Mouse (Mus musculus) lung, embryonic 16.5 days (tissue): ENCODE data around the gene Sumf1. TPM values are rescaled to one million over a fixed set of nuclear protein-coding genes. Genes with fewer than 3 reads are reported as not detected.

Experiments used
- ATAC-seq: fragments of 200-750 bp; cut with Nextera tagmentation; 2 replicates; pipeline ENCODE4 v1.8.0; 2017; ENCODE audit warnings: low read depth, mild to moderate bottlenecking, moderate library complexity
- H3K27ac ChIP-seq: fragments of 300-500 bp; sonication (generic); 2 replicates; pipeline ENCODE4 v1.5.1; 2014; ENCODE audit warnings: mild to moderate bottlenecking, control low read depth, low read length
- H3K27me3 ChIP-seq: fragments of 300-500 bp; sonication (generic); 2 replicates; pipeline ENCODE4 v1.6.1; 2014; ENCODE audit warnings: low read depth, low read length, mixed read lengths; ENCODE audit not compliant: control insufficient read depth, insufficient read depth
- H3K36me3 ChIP-seq: fragments of 300-500 bp; sonication (generic); 2 replicates; pipeline ENCODE4 v1.6.1; 2014; ENCODE audit warnings: low read length; ENCODE audit not compliant: control insufficient read depth, insufficient read depth
- H3K4me1 ChIP-seq: fragments of 300-500 bp; sonication (generic); replicated peaks from 2 replicates; pipeline ENCODE4 v1.6.1; 2014; ENCODE audit warnings: low read length, mixed read lengths; ENCODE audit not compliant: control insufficient read depth, insufficient read depth
- H3K4me2 ChIP-seq: fragments of 300-500 bp; sonication (generic); 2 replicates; pipeline ENCODE4 v1.6.1; 2014; ENCODE audit warnings: low read depth, low read length, control low read depth
- H3K4me3 ChIP-seq: fragments of 300-500 bp; sonication (generic); 2 replicates; pipeline ENCODE4 v1.5.1; 2014; ENCODE audit warnings: mild to moderate bottlenecking, low read length, control low read depth
- H3K9ac ChIP-seq: fragments of 300-500 bp; sonication (generic); 2 replicates; pipeline ENCODE4 v1.6.1; 2014; ENCODE audit warnings: low read length, control low read depth
- H3K9me3 ChIP-seq: fragments of 300-500 bp; sonication (generic); 2 replicates; pipeline ENCODE4 v1.6.1; 2016; ENCODE audit warnings: low read length; ENCODE audit not compliant: control insufficient read depth
- WGBS: fragments of 180-500 bp; shearing (Covaris S2); extraction: QIAGEN DNeasy Blood & Tissue Kit; methylation state at CpG from one replicate; pipeline ENCODE4 v1.1.7; 2014; 5-methylcytosine and 5-hydroxymethylcytosine counted together
- polyA plus RNA-seq: library from polyadenylated mRNA; unstranded; fragments of >200 nt; fragmentation: Nextera tagmentation; extraction: Ambion mirVana; gene quantifications from 2 replicates; pipeline ENCODE4 v1.2.1, GENCODE M21; 2015

The Sumf1 gene
- polyA plus RNA-seq, 1 experiment from 2014 or later = 26.7 TPM

GRCm38 (mm10) chr6:108095445-108095844 is 89.9 kb downstream of the Sumf1 start:
- Histone ChIP-seq H3K4me2 (no peak overlapping the region), H3K4me1 (no peaks in the 10 kb centered on the region), H3K9ac (no peak overlapping the region), H3K27me3 (no peaks in the 10 kb centered on the region), H3K36me3 (no peaks in the 10 kb centered on the region), H3K27ac (no peak overlapping the region), H3K4me3 (no peak overlapping the region), H3K9me3 (no peaks in the 10 kb centered on the region)
- ATAC-seq = no peak
- WGBS = 84% methylated on average over 5 of the region's 5 CpGs

- H3K27me3 ChIP-seq = no peaks in the 10 kb centered on the region
- WGBS = 75% methylated on average over 3 of the region's 3 CpGs
- H3K9ac ChIP-seq = no peak overlapping the region
- no peaks in the 10 kb centered on the region for H3K4me1 ChIP-seq
- H3K27ac ChIP-seq = no peak overlapping the region
- no peak overlapping the region for H3K4me2 ChIP-seq
- H3K4me3 ChIP-seq = no peak overlapping the region
- no peak for ATAC-seq
- no peaks in the 10 kb centered on the region for H3K36me3 ChIP-seq
- H3K9me3 ChIP-seq = no peaks in the 10 kb centered on the region
Observed at GRCm38 (mm10) chr6:108093449-108093848, 91.9 kb downstream of the Sumf1 start.

GRCm38 (mm10) chr6:108092646-108093045 is 92.7 kb downstream of the Sumf1 start:
- Histone ChIP-seq H3K4me1 (no peaks in the 10 kb centered on the region), H3K27me3 (no peaks in the 10 kb centered on the region), H3K9ac (no peak overlapping the region), H3K27ac (no peak overlapping the region), H3K4me2 (no peak overlapping the region), H3K9me3 (no peaks in the 10 kb centered on the region), H3K4me3 (no peak overlapping the region), H3K36me3 (no peaks in the 10 kb centered on the region)
- WGBS = 84% methylated on average over 3 of the region's 3 CpGs
- no peak for ATAC-seq

GRCm38 (mm10) chr6:108091296-108091695 is 94.1 kb downstream of the Sumf1 start:
- Histone ChIP-seq H3K27me3 (no peaks in the 10 kb centered on the region), H3K9ac (no peak overlapping the region), H3K27ac (no peak overlapping the region), H3K4me3 (no peak overlapping the region), H3K4me2 (no peak overlapping the region), H3K4me1 (no peaks in the 10 kb centered on the region), H3K36me3 (no peaks in the 10 kb centered on the region), H3K9me3 (no peaks in the 10 kb centered on the region)
- no peak for ATAC-seq
- WGBS = 42% methylated on average over 1 of the region's 1 CpGs

GRCm38 (mm10) chr6:108075857-108076256 is 109.5 kb downstream of the Sumf1 start:
- H3K27me3 ChIP-seq = no peaks in the 10 kb centered on the region
- no peaks in the 10 kb centered on the region for H3K9me3 ChIP-seq
- H3K27ac ChIP-seq = no peak overlapping the region
- peaks cover 11% of the 10 kb centered on the region; the same call in 1 of the 2 replicates for H3K36me3 ChIP-seq
- no peak for ATAC-seq
- no peak overlapping the region for H3K4me3 ChIP-seq
- no peak overlapping the region for H3K4me2 ChIP-seq
- H3K4me1 ChIP-seq = no peaks in the 10 kb centered on the region
- no peak overlapping the region for H3K9ac ChIP-seq
- WGBS = 92% methylated on average over 7 of the region's 7 CpGs

- 79% methylated on average over 10 of the region's 10 CpGs for WGBS
Observed at GRCm38 (mm10) chr6:108074624-108075023, 110.8 kb downstream of the Sumf1 start.

GRCm38 (mm10) chr6:108073931-108074330 is 111.5 kb downstream of the Sumf1 start:
- Histone ChIP-seq H3K36me3 (peaks cover 11% of the 10 kb centered on the region; the same call in 1 of the 2 replicates), H3K27ac (no peak overlapping the region), H3K4me2 (no peak overlapping the region), H3K27me3 (no peaks in the 10 kb centered on the region), H3K9ac (no peak overlapping the region), H3K9me3 (no peaks in the 10 kb centered on the region), H3K4me1 (no peaks in the 10 kb centered on the region), H3K4me3 (no peak overlapping the region)
- WGBS = 89% methylated on average over 2 of the region's 2 CpGs
- no peak for ATAC-seq

More at GRCm38 (mm10) chr6:108074624-108075023, 110.8 kb downstream of the Sumf1 start:
- Histone ChIP-seq H3K9ac (no peak overlapping the region), H3K4me1 (no peaks in the 10 kb centered on the region), H3K36me3 (peaks cover 11% of the 10 kb centered on the region; the same call in 1 of the 2 replicates), H3K4me3 (no peak overlapping the region), H3K4me2 (no peak overlapping the region), H3K27ac (no peak overlapping the region), H3K27me3 (no peaks in the 10 kb centered on the region), H3K9me3 (no peaks in the 10 kb centered on the region)
- no peak for ATAC-seq

GRCm38 (mm10) chr6:108073071-108073470 is 112.3 kb downstream of the Sumf1 start:
- WGBS = 70% methylated on average over 5 of the region's 5 CpGs
- Histone ChIP-seq H3K4me1 (no peaks in the 10 kb centered on the region), H3K27me3 (no peaks in the 10 kb centered on the region)

GRCm38 (mm10) chr6:108070947-108071346 is 114.4 kb downstream of the Sumf1 start:
- Histone ChIP-seq H3K4me2 (no peak overlapping the region), H3K4me1 (no peaks in the 10 kb centered on the region), H3K36me3 (peaks cover 7% of the 10 kb centered on the region; the same call in 1 of the 2 replicates), H3K27me3 (no peaks in the 10 kb centered on the region), H3K27ac (no peak overlapping the region), H3K9ac (no peak overlapping the region), H3K9me3 (no peaks in the 10 kb centered on the region), H3K4me3 (no peak overlapping the region)
- 91% methylated on average over 7 of the region's 7 CpGs for WGBS
- no peak for ATAC-seq

More at GRCm38 (mm10) chr6:108073071-108073470, 112.3 kb downstream of the Sumf1 start:
- H3K4me2 ChIP-seq = no peak overlapping the region
- H3K4me3 ChIP-seq = no peak overlapping the region
- peaks cover 11% of the 10 kb centered on the region; the same call in 1 of the 2 replicates for H3K36me3 ChIP-seq
- ATAC-seq = no peak
- no peak overlapping the region for H3K9ac ChIP-seq
- no peaks in the 10 kb centered on the region for H3K9me3 ChIP-seq
- H3K27ac ChIP-seq = no peak overlapping the region

GRCm38 (mm10) chr6:108065583-108065982 is 119.8 kb downstream of the Sumf1 start:
- Histone ChIP-seq H3K9ac (peak overlapping the region; percentile 82), H3K9me3 (no peaks in the 10 kb centered on the region), H3K36me3 (no peaks in the 10 kb centered on the region), H3K4me2 (peak overlapping the region; percentile 85), H3K27me3 (no peaks in the 10 kb centered on the region), H3K27ac (peak overlapping the region; percentile 94), H3K4me1 (no peaks in the 10 kb centered on the region), H3K4me3 (peak overlapping the region; percentile 70)
- 13% methylated on average over 5 of the region's 6 CpGs for WGBS
- no peak; the same call in 1 of the 2 replicates for ATAC-seq
